Mouse (Mus musculus) kidney, postnatal 0 days (tissue): ENCODE measurements around the gene Dgka. TPM values are rescaled to one million over a fixed set of nuclear protein-coding genes. Genes with fewer than 3 reads are reported as not detected.

ENCODE experiments used
- ATAC-seq: fragments of 200-750 bp; cut with Nextera tagmentation; replicated peaks from 2 replicates; pipeline ENCODE4 v1.8.0; 2017; ENCODE audit warnings: low read depth, moderate number of reproducible peaks, moderate TSS enrichment, moderate library complexity; ENCODE audit not compliant: low FRiP score
- DNase-seq: peaks from one replicate; pipeline ENCODE4 v3.0.0-alpha.2; 2016; ENCODE audit warnings: low spot score
- H3K27ac ChIP-seq: fragments of 300-500 bp; sonication (generic); 2 replicates; pipeline ENCODE4 v1.5.1; 2014; ENCODE audit warnings: mild to moderate bottlenecking
- H3K27me3 ChIP-seq: fragments of 300-500 bp; sonication (generic); 2 replicates; pipeline ENCODE4 v1.6.1; 2014; ENCODE audit warnings: low read length, mixed read lengths; ENCODE audit not compliant: insufficient read depth
- H3K36me3 ChIP-seq: fragments of 300-500 bp; sonication (generic); 2 replicates; pipeline ENCODE4 v1.6.1; 2014; ENCODE audit warnings: low read length, mixed read lengths; ENCODE audit not compliant: insufficient read depth
- H3K4me1 ChIP-seq: fragments of 300-500 bp; sonication (generic); replicated peaks from 2 replicates; pipeline ENCODE4 v1.6.1; 2014; ENCODE audit warnings: antibody characterized with exemption, low read length, mixed read lengths; ENCODE audit not compliant: insufficient read depth
- H3K4me2 ChIP-seq: fragments of 300-500 bp; sonication (generic); 2 replicates; pipeline ENCODE4 v1.6.1; 2014; ENCODE audit warnings: mild to moderate bottlenecking, low read length, moderate library complexity, mixed read lengths
- H3K4me3 ChIP-seq: fragments of 300-500 bp; sonication (generic); replicated peaks from 2 replicates; pipeline ENCODE4 v1.5.1; 2014; ENCODE audit warnings: low read depth, low read length
- H3K9ac ChIP-seq: fragments of 300-500 bp; sonication (generic); 2 replicates; pipeline ENCODE4 v1.6.1; 2014; ENCODE audit warnings: low read depth, low read length
- H3K9me3 ChIP-seq: fragments of 300-500 bp; sonication (generic); replicated peaks from 2 replicates; pipeline ENCODE4 v1.6.1; 2016; ENCODE audit warnings: low read length, inconsistent platforms, mixed read lengths
- CTCF ChIP-seq: IDR thresholded peaks from 2 replicates; pipeline ENCODE4 v1.5.1; 2016; ENCODE audit warnings: antibody characterized with exemption, low read depth, mild to moderate bottlenecking, moderate library complexity
- WGBS: fragments of 180-500 bp; shearing (Covaris S2); extraction: QIAGEN DNeasy Blood & Tissue Kit; methylation state at CpG from one replicate; pipeline ENCODE4 v1.1.7; 2014; 5-methylcytosine and 5-hydroxymethylcytosine counted together
- polyA plus RNA-seq: library from polyadenylated mRNA; unstranded; fragments of >200 nt; fragmentation: Nextera tagmentation; extraction: Ambion mirVana; gene quantifications from 2 replicates; pipeline ENCODE4 v1.2.1, GENCODE M21; 2015

Gene Dgka
- polyA plus RNA-seq, 1 experiment from 2014 or later: 5.4 TPM

- TF ChIP-seq CTCF: no peak
- no peak overlapping the region for H3K4me3 ChIP-seq
- DNase-seq: no peak
- no peaks in the 10 kb centered on the region for H3K27me3 ChIP-seq
- H3K36me3 ChIP-seq: peaks cover 25% of the 10 kb centered on the region
- H3K4me1 ChIP-seq: peaks cover 10% of the 10 kb centered on the region; the same call in 1 of the 2 replicates
- H3K4me2 ChIP-seq: no peak overlapping the region
- H3K9me3 ChIP-seq: no peaks in the 10 kb centered on the region
- no peak for ATAC-seq
- H3K9ac ChIP-seq: no peak overlapping the region
- WGBS: 76% methylated on average over 6 of the region's 6 CpGs
- H3K27ac ChIP-seq: no peak overlapping the region
Observed at GRCm38 (mm10) chr10:128702328-128703007, 42.2 kb downstream of the Dgka start.

GRCm38 (mm10) chr10:128700712-128701111 is 43.9 kb downstream of the Dgka start:
- Histone ChIP-seq H3K9ac (no peak overlapping the region), H3K27ac (no peak overlapping the region), H3K4me2 (no peak overlapping the region), H3K27me3 (no peaks in the 10 kb centered on the region), H3K4me1 (peaks cover 8% of the 10 kb centered on the region; the same call in 1 of the 2 replicates), H3K9me3 (no peaks in the 10 kb centered on the region), H3K36me3 (peaks cover 25% of the 10 kb centered on the region), H3K4me3 (no peak overlapping the region)
- ATAC-seq (no peak), DNase-seq (no peak)
- 96% methylated on average over 5 of the region's 5 CpGs for WGBS
- no peak for TF ChIP-seq CTCF

GRCm38 (mm10) chr10:128699611-128700010 is 45.0 kb downstream of the Dgka start:
- no peak overlapping the region for H3K9ac ChIP-seq
- H3K27me3 ChIP-seq: no peaks in the 10 kb centered on the region
- no peak for TF ChIP-seq CTCF
- no peaks in the 10 kb centered on the region for H3K9me3 ChIP-seq
- H3K4me3 ChIP-seq: no peak overlapping the region
- no peak for ATAC-seq
- no peak overlapping the region for H3K4me2 ChIP-seq
- WGBS: 88% methylated on average over 11 of the region's 11 CpGs
- peaks cover 25% of the 10 kb centered on the region for H3K36me3 ChIP-seq
- DNase-seq: no peak
- peaks cover 15% of the 10 kb centered on the region; the same call in 1 of the 2 replicates for H3K4me1 ChIP-seq
- no peak overlapping the region for H3K27ac ChIP-seq

GRCm38 (mm10) chr10:128699006-128699405 is 45.6 kb downstream of the Dgka start:
- Histone ChIP-seq H3K4me2 (no peak overlapping the region), H3K27me3 (no peaks in the 10 kb centered on the region), H3K9me3 (no peaks in the 10 kb centered on the region), H3K4me1 (peaks cover 16% of the 10 kb centered on the region; the same call in 1 of the 2 replicates), H3K4me3 (no peak overlapping the region), H3K36me3 (peaks cover 25% of the 10 kb centered on the region), H3K27ac (no peak overlapping the region), H3K9ac (no peak overlapping the region)
- DNase-seq (no peak), ATAC-seq (no peak)
- WGBS: 72% methylated on average over 5 of the region's 5 CpGs
- TF ChIP-seq CTCF: no peak

DNA sequence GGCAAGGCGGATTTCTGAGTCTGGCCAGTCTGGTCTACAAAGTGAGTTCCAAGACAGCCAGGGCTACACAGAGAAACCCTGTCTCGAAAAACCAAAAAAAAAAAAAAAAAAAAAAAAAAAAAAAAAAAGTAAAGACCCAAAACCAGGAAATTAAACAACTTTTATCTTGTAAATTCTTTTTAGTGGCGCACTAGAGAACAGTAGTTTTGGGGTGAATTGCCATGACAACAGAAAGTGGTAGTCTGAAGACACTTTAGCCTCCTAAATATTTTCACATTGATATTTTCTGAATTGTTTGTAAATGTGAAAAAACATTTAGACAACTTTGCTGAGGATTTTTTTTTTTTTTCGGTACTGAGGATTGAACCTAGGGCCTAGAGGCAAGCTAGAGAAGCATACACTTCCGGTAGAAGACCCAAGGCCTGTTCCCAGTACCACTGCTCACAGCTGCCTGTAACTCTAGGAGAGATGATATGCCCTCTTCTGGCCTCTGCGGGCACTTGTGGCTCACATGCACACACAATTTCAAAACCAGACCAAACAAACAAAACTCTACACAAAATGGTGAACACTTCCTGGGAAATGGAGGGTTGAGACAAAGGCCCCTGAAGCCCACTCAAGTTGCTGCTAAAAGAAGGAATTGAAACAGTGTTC is 47.5 kb downstream of the Dgka start:
- no peak overlapping the region; the same call in 1 of the 2 replicates for H3K4me2 ChIP-seq
- 82% methylated on average over 6 of the region's 6 CpGs for WGBS
- no peak overlapping the region for H3K4me3 ChIP-seq
- H3K4me1 ChIP-seq: peaks cover 10% of the 10 kb centered on the region; the same call in 1 of the 2 replicates
- no peaks in the 10 kb centered on the region for H3K9me3 ChIP-seq
- H3K27ac ChIP-seq: peak overlapping the region; percentile 39; the same call in 1 of the 2 replicates
- peaks cover 24% of the 10 kb centered on the region for H3K36me3 ChIP-seq
- H3K9ac ChIP-seq: no peak overlapping the region
- 0 out of 2 replicates have a peak, but pooled peaks have one; percentile 12 for TF ChIP-seq CTCF
- no peaks in the 10 kb centered on the region for H3K27me3 ChIP-seq
- no peak for ATAC-seq
- DNase-seq: no peak

DNA sequence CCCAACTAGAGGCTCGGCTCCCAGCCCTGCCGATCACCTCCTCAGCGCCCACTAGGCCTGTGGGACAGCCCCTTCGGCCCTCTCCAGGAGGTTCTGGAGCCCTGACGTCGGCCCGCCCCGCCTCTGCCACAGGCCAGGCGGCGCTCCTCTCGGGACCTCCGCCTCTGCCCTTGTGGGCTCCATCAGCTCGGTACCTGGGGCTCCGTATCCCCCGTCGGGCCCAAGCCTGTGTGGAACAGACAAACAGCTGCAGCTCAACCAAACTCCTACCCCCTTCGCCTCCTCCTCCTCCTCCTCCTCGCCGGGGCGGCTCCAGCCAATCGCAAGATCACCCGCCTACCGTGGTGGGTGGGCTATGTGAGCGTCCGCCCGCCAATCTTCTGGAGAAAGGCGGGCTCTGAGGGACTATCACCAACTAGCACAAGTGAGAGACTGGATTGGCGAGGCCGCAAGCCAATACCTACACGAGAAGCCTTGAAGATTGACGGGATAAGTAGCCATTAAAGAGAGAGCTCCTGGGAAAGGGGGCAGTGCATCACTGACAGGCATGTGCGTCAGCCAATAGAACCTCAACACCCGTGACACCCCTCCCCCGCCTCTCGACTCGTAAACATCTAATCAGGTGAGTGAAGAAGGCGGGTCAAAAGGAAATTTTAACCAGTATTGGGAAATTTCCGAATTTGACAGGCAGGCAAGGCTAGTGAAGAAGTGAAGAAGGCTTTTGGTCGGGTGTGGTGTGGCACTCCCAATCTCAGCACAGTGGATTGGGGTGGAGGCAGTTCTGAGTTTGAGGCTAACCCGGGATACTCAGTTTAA is 48.5 kb downstream of the Dgka start, which contains the start of gene Rab5b:
Gene Rab5b, minus strand, starts transcription at position 273 of the 816 bp plus-strand sequence.
- 1% methylated on average over 40 of the region's 40 CpGs for WGBS
- peak; percentile 25 for TF ChIP-seq CTCF

More for the DNA sequence above, 48.5 kb downstream of the Dgka start, which contains the start of gene Rab5b:
- Histone ChIP-seq H3K9ac (peak within 1 kb of the TSS; percentile 94), H3K4me2 (peak within 1 kb of the TSS; percentile 63), H3K27ac (peak within 1 kb of the TSS; percentile 98), H3K4me3 (peak within 1 kb of the TSS; percentile 90), H3K27me3 (no peaks in the 10 kb centered on the region), H3K9me3 (no peaks in the 10 kb centered on the region), H3K4me1 (peaks cover 10% of the 10 kb centered on the region; the same call in 1 of the 2 replicates), H3K36me3 (peaks cover 18% of the 10 kb centered on the region)
- peak; percentile 100 for DNase-seq
- peak; percentile 98 for ATAC-seq
